Mouse (Mus musculus) MEL (cell line): ENCODE data around the gene Loxl3. TPM values are rescaled to one million over a fixed set of nuclear protein-coding genes. Genes with fewer than 3 reads are reported as not detected.

Experiments
- DNase-seq: peaks from one replicate; pipeline ENCODE4 v3.0.0; 2011; ENCODE audit warnings: low read depth, low spot score
- H3K27ac ChIP-seq: 2 replicates; pipeline ENCODE4 v1.5.1; 2012; ENCODE audit warnings: low read depth, mild to moderate bottlenecking, control low read depth, low read length, moderate library complexity; ENCODE audit not compliant: control insufficient read depth
- H3K27me3 ChIP-seq, 2 experiments: fragments of 150-350 bp in 1 of 2; sonication (generic) in 1 of 2; 2 replicates each; pipeline ENCODE4 v1.6.1; 2012; ENCODE audit warnings: low read length in 2 of 2, mild to moderate bottlenecking in 2 of 2, improper control_type of control experiment in 1 of 2, moderate library complexity in 1 of 2; ENCODE audit not compliant: insufficient read depth in 2 of 2, control insufficient read depth in 1 of 2
- H3K36me3 ChIP-seq, 2 experiments: 2 replicates each; pipeline ENCODE4 v1.6.1; 2012 to 2014; ENCODE audit warnings: low read length in 2 of 2, improper control_type of control experiment in 1 of 2, inconsistent platforms in 1 of 2, mild to moderate bottlenecking in 1 of 2; ENCODE audit not compliant: insufficient read depth in 2 of 2, control insufficient read depth in 1 of 2
- H3K4me1 ChIP-seq, 2 experiments: fragments of 150-350 bp in 1 of 2; sonication (generic) in 1 of 2; 2 replicates each; pipeline ENCODE4 v1.6.1; 2012; ENCODE audit warnings: low read length in 2 of 2, improper control_type of control experiment in 1 of 2, mild to moderate bottlenecking in 1 of 2; ENCODE audit not compliant: insufficient read depth in 2 of 2, control insufficient read depth in 1 of 2
- H3K4me3 ChIP-seq, 2 experiments: fragments of 150-350 bp in 1 of 2; sonication (generic) in 1 of 2; 2 replicates each; pipeline ENCODE4 v1.5.1; 2012; ENCODE audit warnings: low read depth in 2 of 2, low read length in 2 of 2, mild to moderate bottlenecking in 2 of 2, moderate library complexity in 2 of 2, control low read depth in 1 of 2, improper control_type of control experiment in 1 of 2; ENCODE audit not compliant: control insufficient read depth in 1 of 2, insufficient read depth in 1 of 2
- H3K79me2 ChIP-seq: 2 replicates; pipeline ENCODE4 v1.6.1; 2012; ENCODE audit warnings: mild to moderate bottlenecking, low read length, moderate library complexity; ENCODE audit not compliant: control insufficient read depth, poor library complexity, insufficient read depth
- H3K9ac ChIP-seq: 2 replicates; pipeline ENCODE4 v1.6.1; 2012; ENCODE audit warnings: low read depth, mild to moderate bottlenecking, control low read depth, low read length, moderate library complexity; ENCODE audit not compliant: control insufficient read depth, poor library complexity, severe bottlenecking
- H3K9me3 ChIP-seq: fragments of 150-350 bp; sonication (generic); replicated peaks from 2 replicates; pipeline ENCODE4 v1.6.1; 2012; ENCODE audit warnings: mild to moderate bottlenecking, low read length, improper control_type of control experiment, moderate library complexity; ENCODE audit not compliant: insufficient read depth
- CHD1 ChIP-seq: IDR thresholded peaks from 2 replicates; pipeline ENCODE4 v1.6.1; 2012; ENCODE audit warnings: low read depth, mild to moderate bottlenecking, inconsistent platforms, low read length, improper control_type of control experiment
- CTCF ChIP-seq, 3 experiments: IDR thresholded peaks in 2 of 3; conservative IDR thresholded peaks in 1 of 3; 2 replicates each; pipeline ENCODE4 v1.5.1; 2011 to 2012; ENCODE audit warnings: low read length in 3 of 3, low read depth in 2 of 3, mild to moderate bottlenecking in 2 of 3, improper control_type of control experiment in 1 of 3, inconsistent platforms in 1 of 3, mixed read lengths in 1 of 3, moderate library complexity in 1 of 3; ENCODE audit not compliant: control insufficient read depth in 1 of 3, insufficient read depth in 1 of 3, poor library complexity in 1 of 3, severe bottlenecking in 1 of 3
- E2F4 ChIP-seq: IDR thresholded peaks from 2 replicates; pipeline ENCODE4 v1.6.1; 2011; ENCODE audit warnings: low read depth, low read length, improper control_type of control experiment, borderline replicate concordance
- ELF1 ChIP-seq: IDR thresholded peaks from 2 replicates; pipeline ENCODE4 v1.6.1; 2014; ENCODE audit warnings: low read depth, mild to moderate bottlenecking, inconsistent platforms, low read length, improper control_type of control experiment, moderate library complexity
- EP300 ChIP-seq, 2 experiments: IDR thresholded peaks; 2 replicates each; pipeline ENCODE4 v1.6.1; 2011; ENCODE audit warnings: improper control_type of control experiment in 2 of 2, low read length in 2 of 2, low read depth in 1 of 2, mild to moderate bottlenecking in 1 of 2
- ETS1 ChIP-seq: IDR thresholded peaks from 2 replicates; pipeline ENCODE4 v1.6.1; 2012; ENCODE audit warnings: low read depth, mild to moderate bottlenecking, inconsistent platforms, low read length, improper control_type of control experiment, moderate library complexity
- GABPA ChIP-seq: IDR thresholded peaks from 2 replicates; pipeline ENCODE4 v1.6.1; 2012; ENCODE audit warnings: low read depth, mild to moderate bottlenecking, inconsistent platforms, low read length, improper control_type of control experiment, moderate library complexity
- GATA1 ChIP-seq: IDR thresholded peaks from 2 replicates; pipeline ENCODE4 v1.6.1; 2011; ENCODE audit warnings: low read depth, low read length, improper control_type of control experiment
- HCFC1 ChIP-seq: IDR thresholded peaks from 2 replicates; pipeline ENCODE4 v1.6.1; 2012; ENCODE audit warnings: low read depth, mild to moderate bottlenecking, inconsistent platforms, low read length, improper control_type of control experiment, moderate library complexity
- JUND ChIP-seq: IDR thresholded peaks from 2 replicates; pipeline ENCODE4 v1.6.1; 2011; ENCODE audit warnings: low read depth, mild to moderate bottlenecking, improper control_type of control experiment, low read length
- KAT2A ChIP-seq: conservative IDR thresholded peaks from 2 replicates; pipeline ENCODE4 v1.6.1; 2012; ENCODE audit warnings: low read depth, low read length, improper control_type of control experiment, inconsistent platforms
- MAFK ChIP-seq: IDR thresholded peaks from 2 replicates; pipeline ENCODE4 v1.6.1; 2011; ENCODE audit warnings: low read depth, mild to moderate bottlenecking, low read length, improper control_type of control experiment, borderline replicate concordance
- MAZ ChIP-seq: IDR thresholded peaks from 2 replicates; pipeline ENCODE4 v1.6.1; 2012; ENCODE audit warnings: low read depth, mild to moderate bottlenecking, inconsistent platforms, low read length, improper control_type of control experiment
- MEF2A ChIP-seq: IDR thresholded peaks from 2 replicates; pipeline ENCODE4 v1.6.1; 2014; ENCODE audit warnings: low read depth, mild to moderate bottlenecking, inconsistent platforms, low read length, improper control_type of control experiment; ENCODE audit not compliant: poor library complexity, insufficient replicate concordance, severe bottlenecking; ENCODE audit errors: extremely low read depth
- MXI1 ChIP-seq: IDR thresholded peaks from 2 replicates; pipeline ENCODE4 v1.6.1; 2011; ENCODE audit warnings: mild to moderate bottlenecking, low read depth, low read length, improper control_type of control experiment
- MYB ChIP-seq: IDR thresholded peaks from 2 replicates; pipeline ENCODE4 v1.6.1; 2011; ENCODE audit warnings: mild to moderate bottlenecking, low read depth, low read length, improper control_type of control experiment
- NELFE ChIP-seq: IDR thresholded peaks from 2 replicates; pipeline ENCODE4 v1.6.1; 2011; ENCODE audit warnings: low read depth, low read length, improper control_type of control experiment
- NRF1 ChIP-seq: IDR thresholded peaks from 2 replicates; pipeline ENCODE4 v1.6.1; 2014; ENCODE audit warnings: low read depth, mild to moderate bottlenecking, inconsistent platforms, low read length, improper control_type of control experiment, moderate library complexity; ENCODE audit not compliant: poor library complexity, insufficient read depth, severe bottlenecking
- POLR2A ChIP-seq, 2 experiments: IDR thresholded peaks; 2 replicates each; pipeline ENCODE4 v1.6.1; 2011 to 2012; ENCODE audit warnings: low read length in 2 of 2, mild to moderate bottlenecking in 2 of 2, control low read depth in 1 of 2, improper control_type of control experiment in 1 of 2, low read depth in 1 of 2, moderate library complexity in 1 of 2; ENCODE audit not compliant: control insufficient read depth in 1 of 2, insufficient read depth in 1 of 2, poor library complexity in 1 of 2
- POLR2AphosphoS5 ChIP-seq: IDR thresholded peaks from 2 replicates; pipeline ENCODE4 v1.6.1; 2012; ENCODE audit warnings: low read depth, borderline replicate concordance, mild to moderate bottlenecking, inconsistent platforms, low read length, moderate library complexity, mixed read lengths
- RAD21 ChIP-seq: IDR thresholded peaks from 2 replicates; pipeline ENCODE4 v1.6.1; 2011; ENCODE audit warnings: mild to moderate bottlenecking, low read depth, low read length, improper control_type of control experiment
- RCOR1 ChIP-seq: IDR thresholded peaks from 2 replicates; pipeline ENCODE4 v1.6.1; 2012; ENCODE audit warnings: low read depth, mild to moderate bottlenecking, inconsistent platforms, low read length, improper control_type of control experiment
- SIN3A ChIP-seq: IDR thresholded peaks from 2 replicates; pipeline ENCODE4 v1.6.1; 2012; ENCODE audit warnings: low read length, improper control_type of control experiment, inconsistent platforms
- TBP ChIP-seq: IDR thresholded peaks from 2 replicates; pipeline ENCODE4 v1.8.0; 2011; ENCODE audit warnings: low read depth, low read length, improper control_type of control experiment
- ZC3H11A ChIP-seq: IDR thresholded peaks from 2 replicates; pipeline ENCODE4 v1.6.1; 2012; ENCODE audit warnings: low read depth, mild to moderate bottlenecking, inconsistent platforms, low read length, improper control_type of control experiment
- ZKSCAN1 ChIP-seq: IDR thresholded peaks from 2 replicates; pipeline ENCODE4 v1.6.1; 2012; ENCODE audit warnings: low read depth, mild to moderate bottlenecking, inconsistent platforms, low read length, improper control_type of control experiment, moderate library complexity
- ZMIZ1 ChIP-seq: IDR thresholded peaks from 2 replicates; pipeline ENCODE4 v1.6.1; 2012; ENCODE audit warnings: low read depth, mild to moderate bottlenecking, inconsistent platforms, low read length, improper control_type of control experiment, moderate library complexity
- polyA plus RNA-seq, 2 experiments: library from polyadenylated mRNA; stranded (reverse) in 1 of 2; unstranded in 1 of 2; fragments of >175 nt in 1 of 2; fragments of >200 nt in 1 of 2; gene quantifications; 2 replicates each; pipeline versions ENCODE4 v1.2.1 to v1.2.4; 2012; ENCODE audit warnings: low replicate concordance in 2 of 2, low read depth in 1 of 2; ENCODE audit not compliant: insufficient read length in 2 of 2, insufficient read depth in 1 of 2, missing spikeins in 1 of 2
- total RNA-seq: library from RNA; depleted of rRNA; stranded (reverse); fragments of 300-350 nt; gene quantifications from 2 replicates; pipeline ENCODE4 v1.2.3, GENCODE M21; 2012

The Loxl3 gene
- total and polyA plus RNA-seq, 3 experiments: 0.77 to 1.0 TPM; not detected in 1

GRCm38 (mm10) chr6:83010010-83010409 lies 24.0 kb upstream of the Loxl3 start (continued):
- TF ChIP-seq POLR2AphosphoS5: peak; percentile 19; the same call in 1 of the 2 replicates
- TF ChIP-seq RCOR1: peak; percentile 41
- peak; percentile 69 for TF ChIP-seq ELF1
- TF ChIP-seq MYB: no peak
- no peak for TF ChIP-seq GABPA
- TF ChIP-seq JUND: no peak
- 0 out of 2 replicates have a peak, but pooled peaks have one; percentile 6 for TF ChIP-seq CHD1
- peak; percentile 68; the same call in 1 of the 2 replicates for TF ChIP-seq MAZ
- TF ChIP-seq NRF1: no peak
- peak; percentile 82 for TF ChIP-seq GATA1
- TF ChIP-seq CTCF (IDR thresholded peaks at IDR 0.05 in 2 of 3, conservative IDR thresholded peaks at IDR 0.05 in 1 of 3; ENCODE audit: control insufficient read depth in 1 of 3, insufficient read depth in 1 of 3, low read depth in 2 of 3, low read length in 3 of 3, poor library complexity in 1 of 3, severe bottlenecking in 1 of 3): no peak

DNA sequence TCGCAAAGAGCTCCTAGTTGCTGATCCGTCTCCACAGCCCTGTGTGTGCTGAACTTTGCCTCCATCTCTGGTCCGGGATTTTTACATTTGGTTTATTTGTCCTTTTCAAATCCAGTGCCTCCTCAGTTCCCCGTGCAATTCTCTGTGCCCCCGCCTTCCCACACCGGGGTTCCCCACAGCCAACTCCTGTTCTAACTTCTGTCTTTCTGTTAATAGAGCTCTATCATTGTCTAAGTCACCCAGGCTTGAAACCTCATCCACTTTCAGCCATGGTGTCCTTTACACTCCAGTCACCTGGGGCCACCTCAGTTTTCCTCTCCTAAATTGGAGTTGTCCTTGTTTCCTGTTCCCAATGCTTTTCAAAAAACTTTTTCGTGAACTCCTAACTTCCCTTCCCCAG lies 22.7 kb upstream of the Loxl3 start:
- Histone ChIP-seq H3K4me3 (no peak overlapping the region; a peak in 1 of 4 replicates), H3K4me1 (peaks cover 42 to 53% of the 10 kb centered on the region in 2 experiments), H3K9me3 (no peaks in the 10 kb centered on the region), H3K27me3 (no peaks in the 10 kb centered on the region), H3K79me2 (peaks cover 3% of the 10 kb centered on the region), H3K27ac (peak overlapping the region; percentile 40), H3K36me3 (peaks cover 0 to 53% of the 10 kb centered on the region in 2 experiments; a peak in 2 of 4 replicates), H3K9ac (peak overlapping the region; percentile 16)
- peak; percentile 34; the same call in 1 of the 2 replicates for TF ChIP-seq ETS1
- TF ChIP-seq MEF2A: no peak
- TF ChIP-seq POLR2A (IDR thresholded peaks at IDR 0.05; ENCODE audit: control insufficient read depth in 1 of 2, insufficient read depth in 1 of 2, low read depth in 1 of 2, low read length in 2 of 2, poor library complexity in 1 of 2): peak in 1 of 2 experiments; percentile 51; a peak in 1 of 4 replicates
- no peak for TF ChIP-seq SIN3A
- TF ChIP-seq NELFE: peak; percentile 15; the same call in 1 of the 2 replicates
- no peak for TF ChIP-seq GABPA
- no peak for TF ChIP-seq MXI1
- no peak for TF ChIP-seq RAD21
- TF ChIP-seq MAFK: no peak
- TF ChIP-seq EP300 (IDR thresholded peaks at IDR 0.05; ENCODE audit: low read depth in 1 of 2, low read length in 2 of 2): no peak
- TF ChIP-seq MAZ: no peak
- TF ChIP-seq POLR2AphosphoS5: no peak
- no peak for TF ChIP-seq KAT2A
- TF ChIP-seq ZMIZ1: peak; percentile 98
- no peak for TF ChIP-seq E2F4
- TF ChIP-seq HCFC1: no peak
- peak; percentile 73 for TF ChIP-seq TBP
- no peak for TF ChIP-seq ZKSCAN1
- TF ChIP-seq ZC3H11A: no peak
- no peak for TF ChIP-seq MYB
- peak; percentile 47 for DNase-seq
